Mouse (Mus musculus) brain, embryonic 14.5 days (tissue): ENCODE results near the gene Tenm4.

ENCODE experiments used
- CTCF ChIP-seq: fragments of 200-500 bp; IDR thresholded peaks from 2 replicates; pipeline ENCODE4 v1.5.1; 2012; ENCODE audit warnings: inconsistent platforms, mild to moderate bottlenecking, moderate library complexity, borderline replicate concordance; ENCODE audit not compliant: insufficient read depth, insufficient read length; ENCODE audit errors: extremely low read depth
- POLR2A ChIP-seq: fragments of 200-500 bp; IDR thresholded peaks from 2 replicates; pipeline ENCODE4 v1.6.1; 2012; ENCODE audit warnings: mild to moderate bottlenecking, inconsistent platforms, borderline replicate concordance; ENCODE audit not compliant: poor library complexity, insufficient read depth, insufficient read length, severe bottlenecking; ENCODE audit errors: extremely low read depth

DNA sequence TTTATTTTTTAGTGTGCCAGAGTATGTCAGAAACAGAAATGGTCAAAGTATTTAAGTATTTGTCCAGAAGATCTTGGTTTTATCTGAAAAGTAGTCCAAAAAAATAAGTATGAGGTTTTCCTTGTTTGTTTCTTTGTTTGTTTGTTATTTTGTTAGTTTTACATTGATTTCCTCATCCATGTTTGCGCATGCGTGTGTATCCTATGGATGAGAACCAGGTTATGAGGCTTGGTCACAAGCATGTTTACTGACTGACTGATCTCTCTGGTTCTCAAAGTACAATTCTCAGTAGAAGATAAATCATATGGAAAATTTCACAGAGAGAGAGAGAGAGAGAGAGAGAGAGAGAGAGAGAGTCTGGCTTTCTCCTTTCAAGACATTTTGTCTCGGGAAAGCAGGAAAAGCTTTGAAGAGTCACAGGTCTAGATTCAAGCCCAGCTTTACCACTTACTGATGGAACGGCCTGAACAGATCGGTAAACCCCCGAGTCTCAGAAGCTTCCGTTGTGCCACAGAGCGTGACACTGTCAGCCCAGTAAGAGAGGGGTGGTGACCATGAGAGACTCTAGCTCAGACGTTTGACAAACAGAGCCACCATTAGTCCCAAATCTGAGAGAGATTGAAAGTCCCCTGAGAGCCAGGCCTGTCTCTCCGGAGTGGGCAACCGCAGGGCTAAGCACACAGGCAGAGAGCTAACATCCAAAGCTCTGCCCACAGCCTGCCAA is 487.0 kb downstream of the Tenm4 start:
- TF ChIP-seq CTCF (no peak), POLR2A (no peak)
